Mouse (Mus musculus) gastrocnemius, postnatal 36 days (tissue): ENCODE measurements around the gene Tuba1b. TPM values are rescaled to one million over a fixed set of nuclear protein-coding genes. Genes with fewer than 3 reads are reported as not detected.
"Not testable (repeated sequence)": the region's sequence is repeated elsewhere in the genome, so short reads cannot be mapped to it uniquely, and the experiment has no call there.

Experiments
- DNase-seq, 2 experiments: peaks; one replicate each; pipeline ENCODE4 v3.0.0; 2022
- intact Hi-C: fragments of 180-260 bp; cut with DNase I; formaldehyde crosslinking; loops from one replicate; pipeline ENCODE4 v1.15.1; 2025
- total RNA-seq, 2 experiments: library from RNA; stranded (reverse); gene quantifications; 2 replicates each; pipeline ENCODE4 v1.2.3; 2021

Gene Tuba1b
- total RNA-seq, 2 experiments from 2014 or later, result 21.8 to 23.2 TPM

DNA sequence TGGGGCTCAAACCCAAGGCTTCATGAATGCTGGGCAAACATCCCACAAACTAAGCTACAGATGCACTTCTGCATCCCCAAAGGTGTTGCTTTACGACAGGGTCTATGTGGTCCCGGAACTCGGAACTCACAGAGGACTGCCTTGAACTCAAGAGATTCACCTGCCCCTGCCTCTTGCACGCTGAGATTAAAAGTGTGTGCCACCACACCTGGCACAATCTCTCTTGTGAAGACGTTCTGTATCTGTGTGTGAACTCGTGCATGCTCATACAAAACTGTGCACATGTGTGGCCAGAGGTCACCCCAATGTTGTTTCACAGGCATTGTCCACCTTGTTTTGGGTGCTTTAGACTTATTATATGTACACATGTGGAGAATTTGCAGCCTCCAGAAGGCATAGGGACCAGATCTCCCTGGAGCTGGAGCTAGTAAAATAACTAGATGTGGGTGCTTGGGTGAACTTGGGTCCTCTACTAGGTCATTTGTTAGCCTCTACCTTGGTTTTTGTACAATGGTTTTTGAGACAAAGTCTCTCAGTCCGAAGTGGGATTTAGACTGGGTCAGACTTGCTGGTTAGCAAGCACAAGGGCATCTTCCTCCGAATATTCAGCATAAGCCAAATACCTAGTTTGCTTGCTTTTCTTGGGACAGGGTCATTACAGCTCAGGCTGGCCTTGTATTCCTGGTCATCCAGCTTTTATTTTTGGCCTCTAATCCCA is 4.2 kb downstream of the Tuba1b start:
- intact Hi-C loops, result no loop called here

DNA sequence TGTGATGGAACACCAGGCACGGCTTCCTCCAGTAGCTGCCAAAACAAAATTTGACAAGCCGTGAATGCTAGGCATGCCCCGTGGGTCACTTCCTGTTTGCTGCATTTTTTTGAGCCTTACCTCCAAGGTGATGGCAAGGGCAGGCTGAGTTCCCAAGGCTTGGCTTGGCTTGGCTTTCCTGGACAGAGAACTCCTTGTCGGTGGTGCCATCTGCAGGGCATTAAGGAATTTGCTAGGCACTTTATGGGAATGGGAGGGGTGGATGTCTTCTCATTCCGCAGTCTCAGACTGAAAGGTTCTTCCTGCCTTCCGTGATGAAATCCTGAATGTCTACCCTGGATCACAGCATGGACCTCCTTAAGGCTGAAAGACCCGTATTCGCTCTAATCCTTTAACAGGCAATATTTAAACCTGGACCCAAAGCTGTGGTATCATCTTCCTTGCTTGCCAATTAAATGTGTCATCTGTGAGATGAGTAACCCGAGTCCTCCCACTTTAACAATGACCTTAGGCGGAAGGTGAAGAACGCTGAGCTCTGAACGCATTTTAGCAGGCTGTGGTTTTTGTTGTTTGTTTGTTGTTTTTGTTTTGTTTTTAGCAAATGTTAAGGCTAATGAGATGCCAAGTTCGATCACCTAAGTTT is 5.6 kb downstream of the Tuba1b start:
- peak; percentile 31 to 51 for DNase-seq

More for the DNA sequence above, 4.2 kb downstream of the Tuba1b start:
- no peak for DNase-seq

DNA sequence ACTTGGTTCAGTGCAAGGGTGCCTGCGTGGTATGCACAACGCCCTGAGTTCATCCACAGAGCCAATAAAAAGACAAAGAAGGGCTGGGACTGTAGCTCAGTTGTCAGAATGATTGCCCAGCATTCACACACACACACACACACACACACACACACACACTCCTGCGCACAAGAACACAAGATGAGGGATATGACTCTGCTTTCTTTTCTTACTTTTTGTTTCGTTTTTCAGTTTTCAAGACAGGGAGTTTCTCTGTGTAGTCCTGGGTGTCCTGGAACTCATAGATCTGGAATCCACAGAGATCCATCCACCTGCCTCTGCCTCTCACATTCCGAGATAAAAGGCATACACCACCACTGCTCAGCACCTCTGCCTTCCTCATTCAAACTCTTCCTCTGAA is 6.8 kb downstream of the Tuba1b start:
- intact Hi-C loops, result loop anchor here (5.0 kb wide), 1 partner anchor 50 kb away; no protein-coding TSS in a partner anchor
- DNase-seq, result no peak

More for the DNA sequence above, 5.6 kb downstream of the Tuba1b start:
- intact Hi-C loops, result loop anchor here (1.0 to 5.0 kb wide), 2 partner anchors 36 to 51 kb away; no protein-coding TSS in a partner anchor

DNA sequence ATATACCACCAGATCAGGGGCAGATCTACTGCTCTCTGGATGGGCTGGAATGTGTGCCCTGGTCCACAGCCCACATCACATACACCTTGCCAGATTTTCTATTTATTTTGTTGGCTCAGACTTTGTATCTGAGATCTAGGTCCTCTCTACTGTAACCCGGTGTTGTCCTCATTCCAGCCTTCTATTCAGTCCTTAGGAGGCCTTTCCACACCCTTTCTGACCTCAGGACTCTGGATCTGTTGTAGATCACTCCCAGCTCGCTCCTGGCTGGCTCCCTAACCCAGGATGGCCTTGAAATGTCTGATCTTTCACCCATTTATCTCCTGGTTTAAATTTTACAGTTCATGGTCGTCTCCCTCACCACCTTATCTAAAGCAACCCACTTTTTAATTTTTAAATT is 9.7 kb downstream of the Tuba1b start:
- intact Hi-C loops, result loop anchor here (5.0 kb wide), 1 partner anchor 47 kb away; no protein-coding TSS in a partner anchor
- no peak for DNase-seq

DNA sequence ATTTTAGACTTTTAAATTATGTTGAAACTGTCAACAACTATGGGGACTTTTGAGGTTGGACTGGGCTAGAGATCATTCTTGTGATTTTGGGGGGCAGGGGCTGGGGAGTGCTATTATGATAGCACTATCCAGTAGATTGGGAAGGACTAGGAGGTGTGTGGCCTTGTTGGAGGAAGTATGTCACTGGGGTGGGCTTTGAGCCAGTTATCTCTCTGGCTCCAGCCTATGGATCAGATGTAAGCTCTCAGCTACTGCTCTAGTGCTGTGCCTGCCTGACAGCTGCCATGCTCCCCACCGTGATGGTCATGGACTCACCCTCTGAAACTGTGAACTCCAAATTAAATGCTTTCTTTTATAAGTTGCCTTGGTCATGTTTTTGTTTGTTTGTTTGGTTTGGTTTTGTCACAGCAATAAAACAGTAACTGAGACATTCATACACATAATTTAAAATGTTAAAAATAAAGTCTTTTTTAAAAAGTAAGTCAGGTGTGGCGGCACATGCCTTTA is 11.3 kb downstream of the Tuba1b start:
- no peak for DNase-seq
- intact Hi-C loops, result no loop called here

DNA sequence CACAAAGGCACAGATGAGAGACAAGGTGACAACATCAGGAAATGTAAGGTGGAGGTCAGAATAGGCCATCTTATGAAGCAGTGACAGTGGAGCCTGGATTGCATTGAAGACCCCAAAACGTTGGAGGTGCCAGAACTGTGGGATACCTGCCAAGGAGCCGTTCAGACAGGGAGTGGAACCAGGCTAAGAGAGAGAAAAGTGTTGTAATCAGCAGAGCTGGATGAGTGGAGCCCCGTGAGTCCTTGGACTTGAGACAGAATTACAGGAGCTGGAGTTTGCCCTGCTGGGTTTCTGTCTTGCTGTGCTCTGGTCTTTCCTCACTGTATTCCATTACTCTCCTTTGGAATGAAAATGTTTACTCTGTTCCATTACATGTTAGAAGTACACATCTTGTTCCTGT is 11.8 kb downstream of the Tuba1b start:
- no peak for DNase-seq
- intact Hi-C loops, result no loop called here

DNA sequence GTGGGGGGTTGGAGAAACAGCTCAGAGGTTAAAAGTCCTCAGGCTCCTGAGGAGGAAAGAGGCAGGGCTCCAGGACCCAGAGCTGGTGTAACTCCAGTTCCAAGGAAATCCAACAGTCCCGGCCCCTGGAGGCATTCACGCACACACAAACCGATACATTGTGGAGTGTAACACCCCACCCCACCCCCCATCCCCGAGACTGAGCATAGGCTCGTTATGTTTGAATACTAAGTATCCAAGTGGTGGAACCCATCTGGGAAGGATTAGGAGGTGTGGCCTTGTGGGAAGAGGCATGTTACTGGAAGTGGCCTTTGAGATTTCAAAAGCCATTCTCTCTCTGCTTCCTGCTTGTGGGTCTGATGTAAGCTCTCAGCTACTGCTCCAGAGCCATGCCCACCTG is 12.9 kb downstream of the Tuba1b start:
- no peak for DNase-seq
- intact Hi-C loops, result no loop called here

DNA sequence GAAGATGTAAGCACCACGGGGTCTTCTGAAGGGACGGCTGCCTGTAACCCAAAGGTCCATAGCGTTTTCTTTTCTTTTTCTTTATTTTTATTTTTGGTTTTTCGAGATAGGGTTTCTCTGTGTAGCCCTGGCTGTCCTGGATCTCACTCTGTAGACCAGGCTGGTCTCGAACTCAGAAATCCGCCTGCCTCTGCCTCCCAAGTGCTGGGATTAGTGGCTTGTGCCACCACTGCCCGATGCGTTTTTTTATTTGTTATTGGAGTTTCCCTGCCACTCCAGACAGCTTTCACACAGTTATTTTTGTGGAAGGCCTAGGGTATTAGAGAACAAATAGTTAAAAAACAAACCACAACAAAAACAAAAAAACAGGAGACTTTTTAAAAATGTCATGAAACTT is 15.9 kb downstream of the Tuba1b start:
- DNase-seq, result not testable (repeated sequence)
- intact Hi-C loops, result loop anchor here (5.0 kb wide), 1 partner anchor 36 kb away; no protein-coding TSS in a partner anchor

DNA sequence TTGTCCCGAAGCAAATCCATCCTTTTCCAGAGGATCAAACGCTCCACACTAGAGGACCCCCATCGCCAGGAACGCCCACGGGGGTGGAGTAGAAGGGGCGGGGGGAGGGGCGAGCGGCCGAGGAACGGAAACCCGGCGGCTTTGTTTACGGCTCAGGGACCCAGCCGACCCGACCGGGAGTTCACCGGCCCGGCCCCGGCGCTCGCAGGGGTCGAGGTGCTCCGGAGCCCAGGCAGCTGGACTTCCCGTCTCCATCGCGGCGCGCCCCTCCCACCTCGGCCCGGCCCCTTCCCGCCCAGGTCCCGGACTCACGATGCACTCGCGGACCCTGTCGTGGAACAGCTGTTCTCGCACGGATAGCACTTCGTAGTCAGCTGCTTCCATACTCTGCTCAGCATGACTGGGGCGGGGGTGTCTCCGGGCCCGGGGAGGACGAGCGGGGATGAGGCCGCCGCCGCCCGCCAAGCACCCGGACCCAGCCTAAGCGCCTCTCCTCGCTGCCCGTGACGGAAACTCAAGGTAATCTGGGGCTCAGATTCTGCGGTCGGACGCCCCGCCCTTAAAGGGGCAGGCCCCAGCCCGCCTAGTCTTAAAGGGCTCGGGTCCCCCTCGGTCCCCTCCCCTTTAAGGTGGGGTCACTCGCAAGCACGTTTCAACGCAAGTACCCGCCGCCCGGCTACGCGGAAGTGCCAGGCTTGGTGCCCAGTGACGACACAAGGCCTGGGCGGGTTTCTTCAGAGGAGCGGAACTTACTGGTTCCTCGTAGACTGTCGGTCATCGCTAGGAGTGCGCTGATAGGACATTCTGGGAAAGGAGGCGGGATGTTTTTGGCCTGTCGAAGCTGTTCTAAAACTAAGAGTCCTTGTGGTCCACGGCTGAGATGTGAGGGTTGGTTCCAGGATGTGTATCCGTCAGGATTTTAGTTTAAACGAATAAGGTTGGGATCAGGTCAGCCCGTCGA is 16.5 kb downstream of the Tuba1b start, which contains the start of gene Lmbr1l:
Gene Lmbr1l, minus strand, starts transcription at position 694 of the 961 bp plus-strand sequence.
- DNase-seq, result peak; percentile 99
- intact Hi-C loops, result loop anchor here (5.0 kb wide), 1 partner anchor 36 kb away; no protein-coding TSS in a partner anchor

DNA sequence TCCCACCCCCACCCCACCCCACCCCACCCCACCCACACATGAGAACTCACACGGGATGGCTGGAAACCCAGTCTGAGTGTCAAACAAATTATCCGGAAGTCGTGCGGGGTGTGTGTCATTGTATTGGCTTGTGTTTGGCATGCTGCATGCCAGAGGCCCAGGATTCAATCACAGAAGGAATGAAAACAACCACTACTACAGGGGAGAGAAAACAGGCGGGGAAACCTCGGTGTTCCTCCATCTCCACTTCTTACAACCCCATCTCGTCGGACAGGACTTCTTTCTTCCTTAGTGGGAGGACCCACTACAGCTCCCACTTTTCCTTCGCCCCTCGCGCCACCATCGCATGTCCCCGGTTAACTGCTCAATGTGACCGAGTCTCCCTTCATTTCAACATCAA is 17.3 kb downstream of the Tuba1b start:
- peak in 1 of 2 experiments; percentile 28 for DNase-seq
- intact Hi-C loops, result loop anchor here (5.0 kb wide), 1 partner anchor 35 kb away; no protein-coding TSS in a partner anchor

DNA sequence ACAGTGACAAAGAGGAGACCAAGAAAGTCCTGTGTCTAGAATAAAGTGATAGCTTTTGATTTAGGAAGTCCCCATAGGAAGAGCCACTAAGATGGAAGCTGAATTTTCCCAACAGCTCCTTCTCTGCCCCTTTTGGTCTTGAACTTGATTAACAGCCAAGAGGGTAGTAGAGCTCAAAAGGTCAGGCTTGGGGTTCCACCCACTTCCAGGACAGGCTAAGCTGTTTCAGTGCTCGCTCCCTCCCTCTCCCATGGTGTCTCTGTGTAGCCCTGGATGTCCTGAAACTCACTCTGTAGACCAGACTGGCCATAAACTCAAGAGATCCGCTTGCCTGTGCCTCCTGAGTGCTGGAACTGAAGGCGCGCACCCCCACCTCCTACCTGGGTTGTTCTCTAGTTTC is 18.3 kb downstream of the Tuba1b start:
- intact Hi-C loops, result loop anchor here (5.0 kb wide), 1 partner anchor 34 kb away; no protein-coding TSS in a partner anchor
- no peak for DNase-seq

DNA sequence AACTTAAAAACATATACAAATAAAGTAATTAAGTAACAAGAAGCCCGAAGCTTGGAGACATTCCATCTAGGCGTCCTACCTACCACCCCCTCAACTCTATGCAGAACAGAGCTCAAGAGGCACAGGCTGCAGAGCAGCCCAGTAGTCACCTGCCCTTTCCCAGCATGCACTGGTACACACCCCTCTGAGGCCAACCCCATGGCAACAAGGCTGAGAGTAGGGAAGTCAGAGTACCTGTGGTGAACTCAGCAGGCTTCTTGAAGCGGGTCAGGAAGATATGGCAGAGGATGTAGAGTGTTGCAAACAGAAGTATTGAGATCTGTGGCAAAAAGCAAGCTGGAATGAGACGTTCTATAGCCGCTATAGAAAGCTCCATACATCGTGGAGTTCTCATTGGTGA is 19.5 kb downstream of the Tuba1b start:
- intact Hi-C loops, result loop anchor here (5.0 kb wide), 1 partner anchor 33 kb away; no protein-coding TSS in a partner anchor

DNA sequence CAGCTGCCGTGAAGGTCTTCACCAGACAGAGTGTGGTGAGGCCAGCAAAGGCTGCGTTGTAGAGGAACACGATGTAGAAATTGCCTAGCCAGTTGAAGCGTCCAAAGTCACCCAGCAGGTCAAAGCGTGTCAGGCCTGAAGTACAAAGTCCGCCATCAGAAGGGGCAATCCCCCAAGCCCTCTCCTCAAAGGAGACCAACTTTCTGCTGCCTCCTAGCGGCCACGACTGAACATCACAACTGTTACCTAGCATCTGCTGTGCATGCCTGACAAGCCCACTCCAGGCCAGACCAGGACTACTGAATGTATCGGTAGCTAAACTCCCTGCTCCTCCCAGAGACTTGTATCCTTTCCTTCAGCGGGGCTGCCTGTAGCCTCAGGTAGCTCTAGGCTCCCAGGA is 29.7 kb downstream of the Tuba1b start:
- DNase-seq, result no peak
- intact Hi-C loops, result no loop called here

More for the DNA sequence above, 19.5 kb downstream of the Tuba1b start:
- no peak for DNase-seq

DNA sequence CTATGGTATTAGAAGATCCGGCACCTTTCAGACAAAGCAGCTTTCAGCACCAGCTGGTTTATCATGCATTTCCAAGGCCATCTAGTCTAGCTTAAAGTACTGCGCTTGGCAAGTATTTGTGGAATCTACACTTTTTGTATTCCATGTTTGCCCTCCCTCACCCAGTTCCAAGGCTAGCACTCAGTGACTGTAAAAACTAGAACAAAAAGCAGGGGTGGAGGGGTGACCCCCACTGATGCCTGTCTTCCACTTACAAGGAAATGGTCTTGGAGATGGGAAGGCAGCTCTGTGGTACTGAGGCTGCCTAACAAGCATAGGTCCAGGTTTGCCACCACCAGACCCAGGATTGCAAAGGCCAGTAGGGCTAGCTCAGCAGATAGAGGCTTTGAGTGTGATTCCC is 31.8 kb downstream of the Tuba1b start:
- intact Hi-C loops, result no loop called here
- DNase-seq, result no peak

DNA sequence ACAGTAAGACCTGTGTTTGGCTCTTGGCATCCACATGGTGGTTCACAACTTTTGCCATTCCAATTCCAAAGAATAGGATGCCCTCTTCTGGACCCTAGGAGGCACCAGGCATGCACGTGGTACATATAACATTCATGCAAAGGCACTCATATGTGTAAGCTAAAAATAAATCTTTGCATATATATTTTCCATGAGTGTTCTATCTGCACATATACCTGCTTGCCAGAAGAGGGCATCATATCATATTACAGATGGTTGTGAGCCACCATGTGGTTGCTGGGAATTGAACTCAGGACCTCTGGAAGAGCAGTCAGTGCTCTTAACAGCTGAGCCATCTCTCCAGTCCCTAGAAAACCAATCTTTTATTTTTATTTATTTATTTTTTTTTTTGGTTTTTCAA is 32.8 kb downstream of the Tuba1b start:
- intact Hi-C loops, result no loop called here
- no peak for DNase-seq

DNA sequence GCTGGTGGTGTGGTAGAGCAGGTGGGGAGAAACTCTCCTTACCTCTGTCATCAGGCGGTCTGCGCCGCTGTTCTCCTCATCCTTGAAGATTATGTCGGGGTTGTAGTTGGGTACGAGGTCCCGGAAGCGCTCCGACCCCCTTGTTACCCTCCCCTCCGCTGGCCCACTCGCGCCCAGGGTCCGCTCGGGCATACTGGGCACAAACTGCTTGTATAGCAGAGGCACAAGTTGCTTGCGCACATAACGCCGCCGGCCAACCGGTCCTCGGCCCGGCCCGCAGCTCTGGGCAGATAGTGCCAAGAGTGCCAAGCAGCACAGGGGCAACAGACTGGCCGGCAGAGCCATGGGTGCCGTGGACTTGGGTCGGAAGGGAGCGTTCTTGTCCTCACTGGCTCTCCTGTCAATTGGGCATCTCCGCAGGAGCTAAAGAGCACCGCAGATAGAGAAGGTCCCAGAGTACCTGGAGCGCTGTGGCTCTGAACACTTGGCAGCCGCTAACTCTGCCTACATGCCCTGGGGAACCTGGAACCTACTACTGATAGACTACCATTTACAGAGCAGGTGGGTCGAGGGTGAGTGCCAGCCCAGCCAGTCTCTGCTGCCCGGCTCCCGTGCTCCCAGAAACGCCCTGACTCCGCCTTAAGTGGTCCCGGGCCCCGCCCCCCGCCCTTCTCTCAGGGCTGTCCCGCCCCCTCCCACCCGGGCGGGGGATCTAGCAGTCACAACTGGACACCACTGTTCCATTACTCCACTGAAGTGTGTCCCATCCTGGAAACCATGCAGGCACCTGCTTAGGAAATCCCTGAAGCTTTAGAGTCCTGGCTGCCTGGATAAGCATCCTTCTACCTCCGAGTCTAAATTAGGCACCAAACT is 36.2 kb downstream of the Tuba1b start, which contains the start of gene Dhh:
Gene Dhh, minus strand, starts transcription at position 613 of the 873 bp plus-strand sequence.
- DNase-seq, result no peak
- intact Hi-C loops, result no loop called here

DNA sequence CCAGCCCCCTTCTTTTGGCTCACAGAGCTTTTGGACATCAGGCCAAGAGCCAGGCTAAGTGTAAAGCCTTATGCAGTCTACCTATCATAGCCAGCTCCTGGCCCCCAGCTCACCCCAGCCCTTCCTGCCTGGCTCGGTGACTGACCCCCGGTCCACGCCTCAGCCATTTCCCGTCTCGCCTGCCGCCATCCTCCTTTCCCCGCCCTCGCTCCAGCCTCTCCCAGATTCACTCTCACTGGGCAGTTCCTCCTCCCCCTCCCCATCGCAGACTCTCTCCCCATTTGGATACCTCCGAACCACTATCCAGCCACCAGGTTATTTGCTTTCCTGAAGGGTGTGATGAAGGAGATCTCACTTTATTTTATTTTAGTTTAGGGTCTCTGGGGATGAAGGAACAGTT is 36.9 kb downstream of the Tuba1b start:
- intact Hi-C loops, result no loop called here
- DNase-seq, result no peak

DNA sequence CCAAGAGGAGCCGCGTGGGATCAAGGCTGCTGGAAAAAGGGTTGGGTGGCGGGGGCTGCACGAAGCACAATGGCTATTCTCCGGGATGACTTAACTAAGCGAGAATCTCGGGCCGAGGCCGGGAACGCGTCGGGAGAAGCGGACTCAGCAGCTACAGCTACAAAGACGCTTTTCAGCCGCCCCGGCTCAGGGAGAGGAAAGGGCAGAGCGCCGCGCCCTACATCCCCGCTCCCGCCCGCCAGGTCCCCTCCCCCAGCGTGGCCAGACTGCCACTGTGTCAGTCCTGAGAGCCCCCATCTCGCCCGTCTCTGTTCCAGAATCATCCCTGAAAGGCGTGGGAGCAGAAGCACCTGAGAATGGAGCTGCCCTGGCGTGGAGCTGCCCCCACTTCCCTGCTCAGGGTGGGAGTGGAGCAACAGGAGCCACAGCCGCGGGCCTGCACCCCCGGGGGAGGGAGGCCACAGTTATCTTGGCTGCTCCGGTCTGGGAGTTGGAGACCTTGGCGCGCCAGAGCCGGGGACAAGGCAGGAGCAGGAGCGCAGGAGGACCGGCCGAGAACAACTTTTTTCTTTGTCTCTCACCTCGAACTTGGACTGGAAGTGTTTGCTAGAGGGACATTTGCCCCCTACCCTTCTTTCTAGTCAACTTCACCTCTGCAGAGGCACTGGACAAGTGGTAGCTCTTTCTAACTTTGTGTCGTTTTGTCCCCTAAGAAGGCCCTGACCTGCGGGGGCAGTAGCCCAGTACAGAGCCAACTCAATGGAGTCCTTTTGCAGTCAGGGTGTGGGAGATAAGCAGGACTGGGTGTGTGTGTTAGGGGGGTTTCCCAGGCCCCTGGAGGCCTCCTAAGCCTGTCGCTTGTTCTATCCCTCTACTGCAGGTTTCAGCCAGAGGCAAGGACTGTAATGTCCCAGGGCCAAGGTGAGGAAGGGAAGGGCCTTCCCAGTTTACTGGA is 38.5 kb downstream of the Tuba1b start:
- DNase-seq, result no peak
- intact Hi-C loops, result no loop called here
